Mouse (Mus musculus) brain, adult 2 months (tissue): ENCODE measurements around the gene Nlrp9b.
A peak's percentile ranks its signal among the peaks of the same experiment; 100 is the strongest.
"Not testable (repeated sequence)": the region's sequence is repeated elsewhere in the genome, so short reads cannot be mapped to it uniquely, and the experiment has no call there.

Source experiments
- DNase-seq: peaks from one replicate; pipeline ENCODE4 v3.0.0; 2011; ENCODE audit warnings: low read depth, low spot score

Gene Nlrp9b

GRCm38 (mm10) chr7:19991165-19991564 is at the start of gene Nlrp9b:
Gene Nlrp9b (plus strand): TSS chr7:19991465.
- DNase-seq = not testable (repeated sequence)

DNA sequence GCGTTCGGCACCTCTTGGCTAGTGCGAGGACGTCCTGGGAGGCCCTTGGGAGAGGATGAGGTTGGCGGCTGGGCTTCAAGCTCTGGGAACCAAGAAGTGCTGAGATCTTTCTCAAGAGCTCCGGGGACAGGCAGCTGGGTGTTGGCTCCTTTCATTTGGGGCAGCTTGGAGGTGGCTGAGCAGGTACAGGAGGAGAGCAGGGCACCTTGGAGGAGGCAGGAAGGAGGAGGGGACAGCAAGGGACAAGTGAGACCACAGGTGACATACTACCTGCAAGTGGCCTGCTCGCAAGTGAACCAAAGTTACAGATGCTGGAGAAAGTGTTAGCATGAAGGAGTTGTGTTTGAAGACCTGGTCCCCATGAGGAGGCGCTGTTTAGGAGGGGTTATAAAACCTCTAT is 46.6 kb upstream of the Nlrp9b start:
- DNase-seq = no peak

DNA sequence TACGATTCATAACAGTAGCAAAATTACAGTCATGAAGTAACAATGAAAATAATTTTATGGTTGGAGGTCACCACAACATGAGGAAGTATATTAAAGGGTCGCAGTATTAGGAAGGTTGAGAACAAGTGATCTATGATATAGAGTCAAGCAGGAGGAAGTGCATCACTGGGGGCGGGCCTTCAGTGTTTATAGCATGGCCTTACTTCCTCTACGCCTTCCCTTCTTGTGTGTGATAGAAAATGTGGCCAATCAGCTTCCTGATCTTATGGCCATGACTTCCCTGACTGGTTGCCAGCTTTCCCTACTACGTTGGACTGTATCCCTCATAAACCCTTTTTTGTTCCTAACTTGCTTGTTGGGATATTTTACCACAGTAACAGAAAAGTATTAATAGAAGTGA is 46.1 kb upstream of the Nlrp9b start:
- DNase-seq = no peak

DNA sequence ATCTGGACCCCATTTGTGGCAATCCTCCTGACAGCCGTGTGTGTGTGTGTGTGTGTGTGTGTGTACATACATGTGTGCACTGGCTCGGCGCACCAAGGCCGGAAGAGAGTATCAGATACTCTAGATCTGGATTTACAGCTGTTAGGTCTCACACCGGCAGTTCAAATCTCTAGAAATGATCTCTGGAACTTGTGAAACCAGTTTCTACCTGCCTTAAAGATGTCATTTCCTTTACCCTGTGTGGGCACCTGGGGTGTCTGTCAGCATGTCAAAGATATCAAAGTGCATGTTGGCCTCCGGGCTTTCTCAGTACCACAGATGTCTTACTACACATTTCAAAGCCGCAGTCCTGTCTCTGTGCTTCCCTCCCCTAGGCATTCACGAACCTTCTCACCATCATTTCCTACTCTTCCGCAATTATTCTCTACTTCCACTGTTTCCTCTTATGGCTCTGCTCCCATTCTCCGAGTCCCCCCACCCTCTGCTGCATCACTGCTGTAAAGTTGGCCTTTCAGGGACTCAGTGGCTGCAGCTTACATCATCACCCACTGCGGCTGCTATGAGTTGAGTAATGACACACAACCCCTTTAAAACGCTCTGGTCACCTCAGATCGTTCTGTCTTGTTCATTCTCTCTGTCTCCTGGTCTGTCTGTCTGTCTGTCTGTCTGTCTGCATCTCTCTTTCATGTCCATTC is 45.3 kb upstream of the Nlrp9b start:
- DNase-seq = no peak

DNA sequence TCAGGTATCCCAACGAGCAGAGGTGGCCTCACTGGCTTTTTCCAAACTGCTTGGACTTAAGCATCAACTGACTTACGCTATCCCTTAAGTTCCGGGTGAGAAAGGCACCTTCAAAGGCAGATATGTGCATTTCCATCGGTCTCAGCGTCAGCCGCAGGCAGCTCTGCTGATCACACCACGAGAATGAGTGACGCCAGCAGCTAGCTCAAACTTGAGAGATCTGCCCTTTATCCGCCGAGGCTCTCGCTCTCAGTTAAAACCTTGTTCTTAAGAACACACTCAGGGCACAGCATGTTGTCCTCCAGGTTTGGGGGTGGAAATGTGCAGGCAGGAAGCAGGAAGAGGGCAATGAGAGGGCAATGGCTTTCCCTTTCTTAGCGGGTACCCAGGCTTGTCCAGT is 42.3 kb upstream of the Nlrp9b start:
- no peak for DNase-seq

DNA sequence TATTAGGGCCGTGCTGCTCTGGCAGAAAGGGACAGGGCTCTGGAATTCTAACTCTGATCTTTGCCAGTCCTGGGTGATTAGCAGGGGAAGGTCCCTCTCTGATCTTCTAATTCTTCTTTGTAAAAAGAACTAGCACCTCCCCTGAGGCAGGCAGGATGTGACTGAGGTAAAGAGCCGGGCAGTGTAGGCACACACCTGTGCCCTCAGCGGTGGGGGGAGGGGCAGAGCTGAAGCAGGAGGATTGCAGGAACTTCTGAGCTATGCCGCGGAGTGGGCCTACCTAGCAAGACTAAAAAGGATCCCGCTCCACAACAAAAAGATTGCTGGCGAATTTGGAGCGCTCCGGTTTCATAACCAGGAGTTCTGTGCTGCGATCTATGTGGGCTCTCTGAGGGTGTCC is 41.3 kb upstream of the Nlrp9b start:
- DNase-seq = no peak

GRCm38 (mm10) chr7:19950589-19950988 is 40.7 kb upstream of the Nlrp9b start, which contains the start of gene Igsf23:
Gene Igsf23 (minus strand): TSS chr7:19950756.
- DNase-seq = no peak

DNA sequence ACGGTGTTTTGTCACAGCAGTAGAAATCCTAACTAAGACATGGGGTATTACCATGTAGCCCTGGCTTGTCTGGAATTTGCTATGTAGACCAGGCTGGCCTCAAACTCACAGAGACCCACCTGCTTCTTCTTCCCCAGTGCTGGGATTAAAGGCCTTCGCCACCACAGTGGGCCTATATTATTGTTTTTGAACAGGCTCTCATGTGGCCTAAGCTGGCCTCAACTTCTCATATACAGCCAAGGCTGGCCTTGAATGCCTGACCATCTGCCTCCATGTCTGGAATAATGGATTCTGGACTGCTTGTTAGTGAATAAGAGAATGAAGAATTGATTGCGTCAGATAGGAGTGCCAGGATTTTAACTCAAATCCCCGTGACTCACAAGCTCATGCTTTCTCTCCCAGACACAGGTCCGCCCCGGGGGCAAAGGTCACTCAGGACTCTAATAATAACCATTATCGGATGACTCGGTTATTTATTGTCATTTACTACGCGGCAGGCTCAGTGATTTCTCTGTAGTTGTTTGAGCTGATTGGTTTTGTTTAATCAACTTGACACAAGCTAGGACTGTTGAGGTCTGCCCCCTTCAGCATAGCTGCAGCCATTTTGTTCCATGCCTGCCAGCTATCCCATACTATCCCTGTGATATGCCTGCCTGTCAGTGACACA is 38.8 kb upstream of the Nlrp9b start:
- no peak for DNase-seq

GRCm38 (mm10) chr7:19953054-19953453 is 38.2 kb upstream of the Nlrp9b start:
- DNase-seq = no peak

GRCm38 (mm10) chr7:19955861-19956260 is 35.4 kb upstream of the Nlrp9b start:
- DNase-seq = no peak

- DNase-seq = peak; percentile 92
These were observed 34.9 kb upstream of the Nlrp9b start for GRCm38 (mm10) chr7:19956341-19956781.

DNA sequence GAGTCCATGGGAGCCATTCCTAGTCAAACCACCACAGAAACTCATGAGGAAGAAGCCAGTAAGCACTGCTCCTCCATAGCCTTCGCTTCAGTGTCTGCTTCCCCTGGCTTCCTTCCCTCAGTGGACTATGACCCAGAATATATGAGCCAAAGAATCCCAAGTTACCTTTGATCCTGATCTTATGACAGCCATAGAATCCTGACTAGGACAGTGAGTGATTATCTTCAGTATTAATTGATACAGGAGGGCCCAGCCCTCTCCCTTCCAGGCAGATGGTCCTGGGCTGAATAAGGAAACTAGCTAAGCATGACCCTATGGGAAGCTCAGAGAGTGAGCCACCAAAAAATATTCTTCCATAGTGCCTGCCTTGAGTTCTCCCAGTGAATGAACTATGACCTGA is 28.8 kb upstream of the Nlrp9b start:
- no peak for DNase-seq

- DNase-seq = no peak
These were observed 26.2 kb upstream of the Nlrp9b start, which contains the start of gene Ceacam20 for GRCm38 (mm10) chr7:19964985-19965579. Gene Ceacam20 (plus strand): TSS chr7:19965412.

- no peak for DNase-seq
These were observed 22.2 kb upstream of the Nlrp9b start for GRCm38 (mm10) chr7:19969106-19969505.

GRCm38 (mm10) chr7:19969541-19970090 is 21.6 kb upstream of the Nlrp9b start:
- DNase-seq = no peak

GRCm38 (mm10) chr7:19970196-19970595 is 21.1 kb upstream of the Nlrp9b start:
- DNase-seq = no peak

GRCm38 (mm10) chr7:19971516-19971915 is 19.7 kb upstream of the Nlrp9b start:
- DNase-seq = no peak

- DNase-seq = not testable (repeated sequence)
These were observed 5.5 kb downstream of the Nlrp9b start for GRCm38 (mm10) chr7:19996721-19997120.

DNA sequence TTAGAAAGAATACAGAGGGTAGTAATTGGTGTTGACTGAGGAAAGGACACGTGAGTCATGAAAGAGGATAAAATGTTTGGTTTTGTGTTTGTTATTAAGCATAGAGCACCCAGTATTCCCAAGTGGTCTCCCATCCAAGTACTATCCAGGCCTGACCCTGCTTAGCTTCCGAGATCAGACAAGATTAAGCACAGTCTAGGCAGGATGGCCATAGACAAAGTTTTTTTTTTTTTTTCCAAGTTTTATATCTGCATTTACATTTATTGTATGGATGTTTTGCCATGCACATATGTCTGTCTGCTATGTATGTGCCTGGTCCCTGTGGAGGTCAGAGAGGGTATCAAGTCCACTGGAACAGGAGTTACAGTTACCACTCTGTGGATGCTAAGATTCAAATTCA is 18.7 kb downstream of the Nlrp9b start:
- DNase-seq = no peak

GRCm38 (mm10) chr7:20064100-20064499 is 72.8 kb downstream of the Nlrp9b start:
- not testable (repeated sequence) for DNase-seq

- not testable (repeated sequence) for DNase-seq
These were observed 86.9 kb downstream of the Nlrp9b start for GRCm38 (mm10) chr7:20078118-20078517.

- not testable (repeated sequence) for DNase-seq
These were observed 108.1 kb downstream of the Nlrp9b start, which contains the start of gene Vmn1r91 for GRCm38 (mm10) chr7:20099380-20099779. Gene Vmn1r91 (plus strand): TSS chr7:20099680.
